Mouse (Mus musculus): ENCODE results near the gene Cit.

DNA sequence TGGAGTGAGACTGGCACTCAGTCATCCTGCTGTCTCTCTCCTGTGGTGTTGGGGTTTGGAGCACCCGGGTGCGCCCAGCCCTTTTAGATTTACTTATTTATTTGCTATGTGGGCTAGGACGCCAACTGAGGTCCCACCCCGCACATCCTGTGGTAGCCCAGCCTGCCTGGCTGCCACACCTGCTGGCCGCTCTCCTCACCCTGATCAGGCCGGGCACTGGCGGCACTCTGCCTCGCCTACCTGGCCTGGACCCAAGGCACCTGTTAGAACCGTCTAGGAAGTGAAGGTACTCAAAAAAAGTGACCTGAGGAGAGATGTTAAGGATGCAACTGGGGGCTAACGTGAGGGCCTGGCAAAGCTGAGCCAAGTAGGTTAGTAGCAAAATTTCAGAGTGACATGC is 17.4 kb downstream of the Cit start:
- no peak for TF ChIP-seq POLR2A (IDR thresholded peaks at IDR 0.05; ENCODE audit: insufficient read length, low read depth)
- no peak for TF ChIP-seq USF1 (IDR thresholded peaks at IDR 0.05; ENCODE audit: low read depth)
- TF ChIP-seq TCF12 (IDR thresholded peaks at IDR 0.05; ENCODE audit: insufficient read depth, poor library complexity, severe bottlenecking), result no peak
- no peak for TF ChIP-seq SRF (IDR thresholded peaks at IDR 0.05; ENCODE audit: control insufficient read depth, insufficient read length, low read depth)
- TF ChIP-seq MYOG (IDR thresholded peaks at IDR 0.05; ENCODE audit: control insufficient read depth in 1 of 3, insufficient read depth in 1 of 3, insufficient read length in 2 of 3, low read depth in 2 of 3), result no peak
- no peak for TF ChIP-seq MYOD1 (IDR thresholded peaks at IDR 0.05; ENCODE audit: control insufficient read depth in 1 of 3, insufficient read length in 2 of 3, low read depth in 2 of 3)
- no peak for TF ChIP-seq REST (IDR thresholded peaks at IDR 0.05; ENCODE audit: insufficient read depth, insufficient read length)

Data from myocyte (in vitro differentiated cells).